Mouse (Mus musculus) MEL (cell line): ENCODE measurements around the gene Ap1s3. TPM values are rescaled to one million over a fixed set of nuclear protein-coding genes. Genes with fewer than 3 reads are reported as not detected.

Source experiments
- DNase-seq: peaks from one replicate; pipeline ENCODE4 v3.0.0; 2011; ENCODE audit warnings: low read depth, low spot score
- H3K27ac ChIP-seq: 2 replicates; pipeline ENCODE4 v1.5.1; 2012; ENCODE audit warnings: low read depth, mild to moderate bottlenecking, control low read depth, low read length, moderate library complexity; ENCODE audit not compliant: control insufficient read depth
- H3K27me3 ChIP-seq, 2 experiments: fragments of 150-350 bp in 1 of 2; sonication (generic) in 1 of 2; 2 replicates each; pipeline ENCODE4 v1.6.1; 2012; ENCODE audit warnings: low read length in 2 of 2, mild to moderate bottlenecking in 2 of 2, improper control_type of control experiment in 1 of 2, moderate library complexity in 1 of 2; ENCODE audit not compliant: insufficient read depth in 2 of 2, control insufficient read depth in 1 of 2
- H3K36me3 ChIP-seq, 2 experiments: 2 replicates each; pipeline ENCODE4 v1.6.1; 2012 to 2014; ENCODE audit warnings: low read length in 2 of 2, improper control_type of control experiment in 1 of 2, inconsistent platforms in 1 of 2, mild to moderate bottlenecking in 1 of 2; ENCODE audit not compliant: insufficient read depth in 2 of 2, control insufficient read depth in 1 of 2
- H3K4me1 ChIP-seq, 2 experiments: fragments of 150-350 bp in 1 of 2; sonication (generic) in 1 of 2; 2 replicates each; pipeline ENCODE4 v1.6.1; 2012; ENCODE audit warnings: low read length in 2 of 2, improper control_type of control experiment in 1 of 2, mild to moderate bottlenecking in 1 of 2; ENCODE audit not compliant: insufficient read depth in 2 of 2, control insufficient read depth in 1 of 2
- H3K4me3 ChIP-seq, 2 experiments: fragments of 150-350 bp in 1 of 2; sonication (generic) in 1 of 2; 2 replicates each; pipeline ENCODE4 v1.5.1; 2012; ENCODE audit warnings: low read depth in 2 of 2, low read length in 2 of 2, mild to moderate bottlenecking in 2 of 2, moderate library complexity in 2 of 2, control low read depth in 1 of 2, improper control_type of control experiment in 1 of 2; ENCODE audit not compliant: control insufficient read depth in 1 of 2, insufficient read depth in 1 of 2
- H3K79me2 ChIP-seq: 2 replicates; pipeline ENCODE4 v1.6.1; 2012; ENCODE audit warnings: mild to moderate bottlenecking, low read length, moderate library complexity; ENCODE audit not compliant: control insufficient read depth, poor library complexity, insufficient read depth
- H3K9ac ChIP-seq: 2 replicates; pipeline ENCODE4 v1.6.1; 2012; ENCODE audit warnings: low read depth, mild to moderate bottlenecking, control low read depth, low read length, moderate library complexity; ENCODE audit not compliant: control insufficient read depth, poor library complexity, severe bottlenecking
- H3K9me3 ChIP-seq: fragments of 150-350 bp; sonication (generic); replicated peaks from 2 replicates; pipeline ENCODE4 v1.6.1; 2012; ENCODE audit warnings: mild to moderate bottlenecking, low read length, improper control_type of control experiment, moderate library complexity; ENCODE audit not compliant: insufficient read depth
- BHLHE40 ChIP-seq: IDR thresholded peaks from 2 replicates; pipeline ENCODE4 v1.6.1; 2012; ENCODE audit warnings: low read depth, mild to moderate bottlenecking, inconsistent platforms, low read length, improper control_type of control experiment, borderline replicate concordance
- ELF1 ChIP-seq: IDR thresholded peaks from 2 replicates; pipeline ENCODE4 v1.6.1; 2014; ENCODE audit warnings: low read depth, mild to moderate bottlenecking, inconsistent platforms, low read length, improper control_type of control experiment, moderate library complexity
- GABPA ChIP-seq: IDR thresholded peaks from 2 replicates; pipeline ENCODE4 v1.6.1; 2012; ENCODE audit warnings: low read depth, mild to moderate bottlenecking, inconsistent platforms, low read length, improper control_type of control experiment, moderate library complexity
- JUND ChIP-seq: IDR thresholded peaks from 2 replicates; pipeline ENCODE4 v1.6.1; 2011; ENCODE audit warnings: low read depth, mild to moderate bottlenecking, improper control_type of control experiment, low read length
- MAFK ChIP-seq: IDR thresholded peaks from 2 replicates; pipeline ENCODE4 v1.6.1; 2011; ENCODE audit warnings: low read depth, mild to moderate bottlenecking, low read length, improper control_type of control experiment, borderline replicate concordance
- MAX ChIP-seq: IDR thresholded peaks from 2 replicates; pipeline ENCODE4 v1.6.1; 2011; ENCODE audit warnings: low read length, improper control_type of control experiment
- MEF2A ChIP-seq: IDR thresholded peaks from 2 replicates; pipeline ENCODE4 v1.6.1; 2014; ENCODE audit warnings: low read depth, mild to moderate bottlenecking, inconsistent platforms, low read length, improper control_type of control experiment; ENCODE audit not compliant: poor library complexity, insufficient replicate concordance, severe bottlenecking; ENCODE audit errors: extremely low read depth
- MXI1 ChIP-seq: IDR thresholded peaks from 2 replicates; pipeline ENCODE4 v1.6.1; 2011; ENCODE audit warnings: mild to moderate bottlenecking, low read depth, low read length, improper control_type of control experiment
- MYB ChIP-seq: IDR thresholded peaks from 2 replicates; pipeline ENCODE4 v1.6.1; 2011; ENCODE audit warnings: mild to moderate bottlenecking, low read depth, low read length, improper control_type of control experiment
- MYC ChIP-seq: IDR thresholded peaks from 2 replicates; pipeline ENCODE4 v1.6.1; 2011; ENCODE audit warnings: low read depth, mild to moderate bottlenecking, low read length, improper control_type of control experiment, moderate library complexity
- NELFE ChIP-seq: IDR thresholded peaks from 2 replicates; pipeline ENCODE4 v1.6.1; 2011; ENCODE audit warnings: low read depth, low read length, improper control_type of control experiment
- NRF1 ChIP-seq: IDR thresholded peaks from 2 replicates; pipeline ENCODE4 v1.6.1; 2014; ENCODE audit warnings: low read depth, mild to moderate bottlenecking, inconsistent platforms, low read length, improper control_type of control experiment, moderate library complexity; ENCODE audit not compliant: poor library complexity, insufficient read depth, severe bottlenecking
- RCOR1 ChIP-seq: IDR thresholded peaks from 2 replicates; pipeline ENCODE4 v1.6.1; 2012; ENCODE audit warnings: low read depth, mild to moderate bottlenecking, inconsistent platforms, low read length, improper control_type of control experiment
- SIN3A ChIP-seq: IDR thresholded peaks from 2 replicates; pipeline ENCODE4 v1.6.1; 2012; ENCODE audit warnings: low read length, improper control_type of control experiment, inconsistent platforms
- TAL1 ChIP-seq: IDR thresholded peaks from 2 replicates; pipeline ENCODE4 v1.6.1; 2012; ENCODE audit warnings: mild to moderate bottlenecking, inconsistent platforms, low read length, moderate library complexity, mixed read lengths
- TCF12 ChIP-seq: IDR thresholded peaks from 2 replicates; pipeline ENCODE4 v1.6.1; 2014; ENCODE audit warnings: low read depth, mild to moderate bottlenecking, inconsistent platforms, low read length, improper control_type of control experiment, moderate library complexity
- UBTF ChIP-seq: IDR thresholded peaks from 2 replicates; pipeline ENCODE4 v1.6.1; 2012; ENCODE audit warnings: low read depth, mild to moderate bottlenecking, inconsistent platforms, low read length, improper control_type of control experiment, moderate library complexity, borderline replicate concordance; ENCODE audit not compliant: insufficient read depth
- USF1 ChIP-seq: IDR thresholded peaks from 2 replicates; pipeline ENCODE4 v1.6.1; 2014; ENCODE audit warnings: low read depth, mild to moderate bottlenecking, inconsistent platforms, low read length, improper control_type of control experiment, moderate library complexity
- ZMIZ1 ChIP-seq: IDR thresholded peaks from 2 replicates; pipeline ENCODE4 v1.6.1; 2012; ENCODE audit warnings: low read depth, mild to moderate bottlenecking, inconsistent platforms, low read length, improper control_type of control experiment, moderate library complexity
- polyA plus RNA-seq, 2 experiments: library from polyadenylated mRNA; stranded (reverse) in 1 of 2; unstranded in 1 of 2; fragments of >175 nt in 1 of 2; fragments of >200 nt in 1 of 2; gene quantifications; 2 replicates each; pipeline versions ENCODE4 v1.2.1 to v1.2.4; 2012; ENCODE audit warnings: low replicate concordance in 2 of 2, low read depth in 1 of 2; ENCODE audit not compliant: insufficient read length in 2 of 2, insufficient read depth in 1 of 2, missing spikeins in 1 of 2
- total RNA-seq: library from RNA; depleted of rRNA; stranded (reverse); fragments of 300-350 nt; gene quantifications from 2 replicates; pipeline ENCODE4 v1.2.3, GENCODE M21; 2012

Ap1s3 gene
- total and polyA plus RNA-seq, 3 experiments = 4.3 to 50.6 (median 19.0) TPM

DNA sequence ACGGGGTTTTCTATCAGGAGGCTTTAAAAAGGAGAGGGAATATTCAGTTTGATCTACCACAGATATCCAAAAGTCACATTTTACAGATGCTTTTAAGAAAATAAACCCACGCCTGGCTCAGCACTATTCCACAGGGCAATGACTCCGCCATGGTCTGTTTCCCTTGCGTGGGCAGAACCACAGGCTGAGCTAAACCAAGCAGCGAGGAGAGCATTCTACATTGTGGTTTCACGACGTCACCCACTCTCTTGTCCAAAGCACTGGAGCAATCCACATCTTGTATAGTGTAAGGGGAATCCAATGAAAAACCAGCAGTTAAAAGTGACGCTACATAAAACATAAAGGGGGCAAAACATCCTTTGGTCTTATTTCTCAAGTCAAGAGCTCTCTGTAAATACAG lies 31.7 kb upstream of the Ap1s3 start (continued):
- TF ChIP-seq ZMIZ1 (no peak), NRF1 (no peak), MAX (no peak)

- Histone ChIP-seq H3K4me3 (no peak overlapping the region), H3K27ac (no peak overlapping the region), H3K36me3 (no peaks in the 10 kb centered on the region), H3K4me1 (no peaks in the 10 kb centered on the region), H3K9me3 (no peaks in the 10 kb centered on the region), H3K27me3 (no peaks in the 10 kb centered on the region), H3K9ac (no peak overlapping the region), H3K79me2 (no peaks in the 10 kb centered on the region)
- TF ChIP-seq RCOR1 = no peak
- no peak for TF ChIP-seq MYC
- no peak for TF ChIP-seq MXI1
- no peak for TF ChIP-seq MEF2A
- TF ChIP-seq TCF12 = no peak
- no peak for TF ChIP-seq MAFK
- no peak for TF ChIP-seq MYB
- no peak for TF ChIP-seq USF1
- no peak for TF ChIP-seq NELFE
- DNase-seq = no peak
Observed at GRCm38 (mm10) chr1:79698506-79698905, 26.7 kb upstream of the Ap1s3 start.

DNA sequence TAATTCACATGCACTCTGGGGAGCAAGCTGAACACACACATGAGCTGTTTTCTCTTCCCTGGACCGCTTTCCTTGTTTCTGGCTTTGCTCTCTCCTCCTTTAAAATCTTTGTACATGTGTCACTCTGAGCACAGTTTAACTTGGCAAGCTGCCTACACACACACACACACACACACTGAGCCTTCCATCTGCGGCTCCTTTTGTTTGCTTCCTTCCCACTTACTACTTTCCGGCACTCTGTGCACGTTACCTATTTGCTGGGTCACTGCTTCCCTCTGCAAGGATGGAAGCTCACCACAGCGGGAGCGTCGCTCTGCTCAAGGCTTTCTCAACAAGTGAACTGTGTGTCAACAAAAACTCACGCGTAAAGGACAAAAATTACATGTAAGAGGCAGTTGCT lies 25.6 kb upstream of the Ap1s3 start:
- Histone ChIP-seq H3K4me1 (no peaks in the 10 kb centered on the region), H3K79me2 (no peaks in the 10 kb centered on the region), H3K9ac (no peak overlapping the region)

More for the DNA sequence above, 25.6 kb upstream of the Ap1s3 start:
- DNase-seq = no peak
- Histone ChIP-seq H3K4me3 (no peak overlapping the region), H3K27ac (no peak overlapping the region), H3K36me3 (no peaks in the 10 kb centered on the region), H3K9me3 (no peaks in the 10 kb centered on the region), H3K27me3 (no peaks in the 10 kb centered on the region)
- TF ChIP-seq TAL1 (no peak), MYB (no peak), BHLHE40 (no peak), GABPA (no peak), UBTF (no peak), ZMIZ1 (no peak), ELF1 (no peak), JUND (no peak), SIN3A (no peak), MXI1 (no peak)
